Mouse (Mus musculus) right cerebral cortex, postnatal 4 days (tissue): ENCODE data around the gene Cant1.

Experiments
- DNase-seq: peaks from one replicate; pipeline ENCODE4 v3.0.0-alpha.2; 2022

Gene Cant1

GRCm38 (mm10) chr11:118369251-118369650, 49.6 kb downstream of the Cant1 start:
- no peak for DNase-seq

- peak; percentile 46 for DNase-seq
Observed at GRCm38 (mm10) chr11:118368330-118368729, 50.6 kb downstream of the Cant1 start.

- no peak for DNase-seq
Observed at GRCm38 (mm10) chr11:118366559-118366958, 52.3 kb downstream of the Cant1 start.

- DNase-seq = no peak
Observed at GRCm38 (mm10) chr11:118366108-118366507, 52.8 kb downstream of the Cant1 start.

- no peak for DNase-seq
Observed at GRCm38 (mm10) chr11:118365171-118365570, 53.7 kb downstream of the Cant1 start.

- no peak for DNase-seq
Observed at GRCm38 (mm10) chr11:118364021-118364420, 54.9 kb downstream of the Cant1 start.

GRCm38 (mm10) chr11:118362971-118363518, 55.8 kb downstream of the Cant1 start:
- DNase-seq = no peak

- DNase-seq = no peak
Observed at GRCm38 (mm10) chr11:118362501-118362900, 56.4 kb downstream of the Cant1 start.

- DNase-seq = peak; percentile 59
Observed at GRCm38 (mm10) chr11:118360907-118361341, 58.0 kb downstream of the Cant1 start.

GRCm38 (mm10) chr11:118360491-118360890, 58.4 kb downstream of the Cant1 start:
- DNase-seq = no peak
